Mouse (Mus musculus) gastrocnemius, adult 2 months (tissue): ENCODE data around the gene Rbpjl. TPM values are rescaled to one million over a fixed set of nuclear protein-coding genes. Genes with fewer than 3 reads are reported as not detected.

Experiments
- DNase-seq: peaks from one replicate; pipeline ENCODE4 v3.0.0; 2022
- H3K27ac ChIP-seq: fragments of 200-600 bp; 2 replicates; pipeline ENCODE4 v1.8.1; 2022; ENCODE audit warnings: mild to moderate bottlenecking
- H3K4me3 ChIP-seq: fragments of 200-600 bp; 2 replicates; pipeline ENCODE4 v1.8.1; 2022; ENCODE audit warnings: mild to moderate bottlenecking, moderate library complexity
- CTCF ChIP-seq: fragments of 200-600 bp; IDR thresholded peaks from 2 replicates; pipeline ENCODE4 v1.8.1; 2022; ENCODE audit warnings: antibody characterized with exemption, mild to moderate bottlenecking, moderate library complexity
- intact Hi-C: fragments of 180-260 bp; cut with DNase I; formaldehyde crosslinking; loops from one replicate; pipeline ENCODE4 v1.15.1; 2025
- total RNA-seq, 2 experiments: library from RNA; stranded (reverse); gene quantifications; 2 replicates each; pipeline ENCODE4 v1.2.3; 2021

Rbpjl gene
- total RNA-seq, 2 experiments from 2014 or later = not detected

- TF ChIP-seq CTCF = no peak
- Histone ChIP-seq H3K4me3 (peak within 1 kb of the TSS; percentile 86), H3K27ac (peak within 1 kb of the TSS; percentile 97)
- intact Hi-C loops = no loop called here
- peak; percentile 53 for DNase-seq
Observed at GRCm38 (mm10) chr2:164443460-164444000, 40.6 kb downstream of the Rbpjl start, which contains the start of gene Sdc4. Gene Sdc4, minus strand, starts transcription at chr2:164443887.

- no peak for TF ChIP-seq CTCF
Observed at GRCm38 (mm10) chr2:164444701-164445100, 41.8 kb downstream of the Rbpjl start.

GRCm38 (mm10) chr2:164445399-164446085 is 42.6 kb downstream of the Rbpjl start:
- TF ChIP-seq CTCF = no peak
- no peak overlapping the region for H3K27ac ChIP-seq
- DNase-seq = no peak
- intact Hi-C loops = no loop called here
- H3K4me3 ChIP-seq = no peak overlapping the region

More at GRCm38 (mm10) chr2:164444701-164445100, 41.8 kb downstream of the Rbpjl start:
- DNase-seq = no peak
- intact Hi-C loops = no loop called here
- H3K27ac ChIP-seq = no peak overlapping the region
- no peak overlapping the region for H3K4me3 ChIP-seq

DNA sequence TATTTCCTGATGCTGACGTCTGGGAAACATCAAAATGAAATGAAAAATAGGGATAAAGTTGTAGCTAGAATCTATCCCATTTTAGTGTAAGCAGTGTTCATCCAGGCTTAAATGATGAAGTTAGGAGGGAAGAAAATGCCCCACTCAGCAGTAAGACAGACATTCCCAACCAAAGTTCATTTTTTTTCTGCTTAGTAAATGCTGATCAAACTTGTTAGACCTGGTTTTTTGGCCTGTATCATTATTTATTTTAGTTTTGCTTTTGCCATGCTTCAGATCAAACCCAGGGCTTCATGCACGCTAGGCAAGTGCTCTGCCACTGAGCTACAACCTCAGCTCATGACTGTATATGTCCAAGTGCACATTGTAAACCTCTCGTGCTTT is 43.1 kb downstream of the Rbpjl start:
- TF ChIP-seq CTCF = no peak
- H3K4me3 ChIP-seq = no peak overlapping the region
- no peak for DNase-seq
- H3K27ac ChIP-seq = no peak overlapping the region
- intact Hi-C loops = no loop called here

DNA sequence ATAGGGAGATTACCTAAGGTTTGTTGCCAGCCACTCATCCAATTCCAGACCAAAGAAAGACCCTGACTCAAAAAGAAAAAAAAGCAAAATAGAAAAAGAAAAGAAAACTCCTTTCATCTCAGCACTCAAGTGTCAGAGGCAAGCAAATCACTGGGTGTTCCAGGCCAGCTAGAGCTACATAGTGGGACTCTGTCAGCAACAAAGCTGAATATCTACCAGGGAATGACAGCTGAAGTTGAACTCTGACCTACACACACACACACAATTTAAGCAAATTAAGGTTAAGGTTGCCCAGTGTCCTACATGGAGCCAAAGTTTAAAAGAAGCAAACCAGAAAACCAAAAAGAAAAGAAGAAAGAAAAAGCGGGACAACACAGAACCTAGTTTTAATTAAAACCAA is 45.2 kb downstream of the Rbpjl start:
- no peak for TF ChIP-seq CTCF
- H3K4me3 ChIP-seq = no peak overlapping the region
- DNase-seq = no peak
- H3K27ac ChIP-seq = no peak overlapping the region
- intact Hi-C loops = no loop called here

DNA sequence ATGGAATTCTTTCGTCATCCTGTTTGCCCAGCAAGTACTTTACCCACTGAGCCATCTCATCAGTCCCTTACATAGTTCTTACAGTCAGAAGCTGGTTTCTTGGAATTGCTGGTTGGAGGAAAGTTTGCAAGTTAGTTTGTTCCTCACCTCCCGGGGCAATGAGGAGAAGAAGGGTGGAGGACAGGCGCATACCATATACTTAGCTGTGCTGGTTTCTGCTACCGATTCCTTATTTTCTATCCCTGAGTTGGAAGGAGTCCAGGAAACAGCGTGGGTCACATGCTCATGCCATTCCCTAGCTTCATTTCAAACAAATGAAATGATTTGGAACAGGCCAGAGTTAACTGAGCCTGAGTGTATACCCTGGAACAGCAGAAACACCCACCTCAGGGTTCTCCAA is 46.0 kb downstream of the Rbpjl start:
- intact Hi-C loops = no loop called here
- no peak for TF ChIP-seq CTCF
- no peak for DNase-seq
- no peak overlapping the region for H3K4me3 ChIP-seq
- no peak overlapping the region for H3K27ac ChIP-seq

GRCm38 (mm10) chr2:164449341-164450042 is 46.6 kb downstream of the Rbpjl start:
- Histone ChIP-seq H3K27ac (peak overlapping the region; percentile 16; the same call in 1 of the 2 replicates), H3K4me3 (no peak overlapping the region)
- no peak for TF ChIP-seq CTCF
- intact Hi-C loops = no loop called here
- DNase-seq = no peak

- TF ChIP-seq CTCF = no peak
- Histone ChIP-seq H3K27ac (no peak overlapping the region), H3K4me3 (no peak overlapping the region)
- intact Hi-C loops = no loop called here
- DNase-seq = peak; percentile 52
Observed at GRCm38 (mm10) chr2:164452000-164452676, 49.2 kb downstream of the Rbpjl start.

- Histone ChIP-seq H3K4me3 (no peak overlapping the region), H3K27ac (no peak overlapping the region)
- no peak for TF ChIP-seq CTCF
- DNase-seq = no peak
- intact Hi-C loops = no loop called here
Observed at GRCm38 (mm10) chr2:164453047-164453757, 50.3 kb downstream of the Rbpjl start.

GRCm38 (mm10) chr2:164453887-164454500 is 51.1 kb downstream of the Rbpjl start:
- peak overlapping the region; percentile 85; the same call in 1 of the 2 replicates for H3K27ac ChIP-seq
- DNase-seq = no peak
- intact Hi-C loops = loop anchor here (2.0 kb wide), 1 partner anchor 13 kb away; no protein-coding TSS in a partner anchor
- TF ChIP-seq CTCF = no peak
- no peak overlapping the region for H3K4me3 ChIP-seq

- peak overlapping the region; percentile 85 for H3K27ac ChIP-seq
Observed at GRCm38 (mm10) chr2:164454846-164455245, 51.9 kb downstream of the Rbpjl start.

More at GRCm38 (mm10) chr2:164454846-164455245, 51.9 kb downstream of the Rbpjl start:
- TF ChIP-seq CTCF = no peak
- intact Hi-C loops = loop anchor here (2.0 kb wide), 1 partner anchor 14 kb away; no protein-coding TSS in a partner anchor
- DNase-seq = peak; percentile 85
- peak overlapping the region; percentile 24; the same call in 1 of the 2 replicates for H3K4me3 ChIP-seq
